ENCODE assay signal across 8 mouse cellular contexts in the genomic region with DNA sequence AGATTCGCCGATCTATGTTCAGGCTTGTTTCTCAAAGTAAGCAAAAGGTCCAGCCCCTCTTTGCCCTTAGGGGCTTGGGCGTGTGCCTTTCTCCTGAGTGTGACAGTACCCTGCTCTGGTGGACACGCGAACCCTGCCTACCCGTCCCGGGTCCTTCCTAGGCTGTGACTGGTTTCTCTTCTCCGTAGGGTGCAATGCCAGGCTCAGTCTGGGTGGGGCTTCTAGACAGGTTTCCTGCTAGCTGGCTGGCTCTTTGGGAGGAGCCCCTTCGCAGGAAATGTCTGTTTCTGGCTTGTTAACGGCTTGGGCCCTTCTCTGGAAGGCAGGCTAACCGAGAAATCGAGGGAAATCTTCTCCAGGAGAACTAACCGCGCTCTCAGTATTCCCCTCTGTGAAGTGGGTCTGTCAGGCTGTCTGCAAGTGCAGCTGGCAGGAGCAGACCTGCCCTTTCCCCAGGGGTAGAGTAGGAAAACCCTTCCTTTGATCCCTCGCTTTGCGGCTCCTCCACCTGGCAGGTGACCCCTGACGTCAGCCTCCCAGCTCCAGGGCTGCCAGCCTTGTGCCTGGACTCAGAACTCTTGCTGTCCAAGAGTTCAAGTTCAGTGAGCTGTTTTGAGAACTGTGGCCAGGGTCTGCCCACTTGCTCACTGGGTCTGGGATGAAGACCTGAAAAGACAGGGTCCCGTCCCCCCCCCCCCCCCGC. TPM values are rescaled to one million over a fixed set of nuclear protein-coding genes. Genes with fewer than 3 reads are reported as not detected.
A peak's percentile ranks its signal among the peaks of the same experiment; 100 is the strongest.
DNase-seq lines count a peak whose midpoint lies in the region; ATAC-seq and TF ChIP-seq lines count a peak whose summit lies in the region.

No protein-coding gene starts in this region.

- no peaks in the 10 kb centered on the region for H3K27me3 ChIP-seq in testis, adult 2 months (ENCODE audit: control insufficient read depth, insufficient read depth, low read length)
- no peaks in the 10 kb centered on the region for H3K27me3 ChIP-seq in heart, adult 2 months (ENCODE audit: control insufficient read depth, insufficient read depth, low read length)
- H3K27me3 ChIP-seq in stomach, postnatal 0 days (ENCODE audit: control insufficient read depth, insufficient read depth, low read length) = no peaks in the 10 kb centered on the region

- H3K79me2 ChIP-seq in heart, adult 2 months (replicated peaks; ENCODE audit: control insufficient read depth, insufficient read depth, low read length) = no peaks in the 10 kb centered on the region

- peak overlapping the region; percentile 76 for H3K4me3 ChIP-seq in testis, adult 2 months (ENCODE audit: control insufficient read depth, low read depth, low read length)
- H3K4me3 ChIP-seq in heart, adult 2 months = peak overlapping the region; percentile 49
- H3K4me3 ChIP-seq in stomach, postnatal 0 days (ENCODE audit: low read depth, low read length) = peak overlapping the region; percentile 53

- no peak for TF ChIP-seq EP300 in heart, adult 2 months (IDR thresholded peaks at IDR 0.05; ENCODE audit: insufficient read depth, low read depth, low read length)
- no peak for TF ChIP-seq EP300 in stomach, postnatal 0 days (optimal IDR thresholded peaks at IDR 0.05)

- H3K4me2 ChIP-seq in stomach, postnatal 0 days (replicated peaks; ENCODE audit: low read depth) = peak overlapping the region; percentile 87

- intact Hi-C loops in heart, adult 2 months (cut with DNase I) = no loop called here

- no peak for TF ChIP-seq POLR2A in testis, adult 2 months (IDR thresholded peaks at IDR 0.05; ENCODE audit: control insufficient read depth, low read depth, low read length)
- peak; percentile 61; the same call in 1 of the 2 replicates for TF ChIP-seq POLR2A in heart, adult 2 months (IDR thresholded peaks at IDR 0.05; ENCODE audit: insufficient read depth, low read depth, low read length)

- H3K4me1 ChIP-seq in testis, adult 2 months (ENCODE audit: control insufficient read depth, insufficient read depth, low read length) = peaks cover 16% of the 10 kb centered on the region
- no peaks in the 10 kb centered on the region; the same call in 1 of the 2 replicates for H3K4me1 ChIP-seq in heart, adult 2 months (ENCODE audit: control insufficient read depth, insufficient read depth, low read length)
- H3K4me1 ChIP-seq in stomach, postnatal 0 days (replicated peaks; ENCODE audit: control insufficient read depth, insufficient read depth) = no peaks in the 10 kb centered on the region; the same call in 1 of the 2 replicates

- no peaks in the 10 kb centered on the region for H3K36me3 ChIP-seq in testis, adult 2 months (ENCODE audit: control insufficient read depth, insufficient read depth, low read length)
- no peaks in the 10 kb centered on the region for H3K36me3 ChIP-seq in heart, adult 2 months (ENCODE audit: control insufficient read depth, insufficient read depth, low read length)
- no peaks in the 10 kb centered on the region for H3K36me3 ChIP-seq in stomach, postnatal 0 days (ENCODE audit: control insufficient read depth, insufficient read depth, low read length)

- H3K9me3 ChIP-seq in stomach, postnatal 0 days (ENCODE audit: control insufficient read depth, low read length) = no peaks in the 10 kb centered on the region

- no peak for TF ChIP-seq CTCF in testis, adult 2 months (IDR thresholded peaks at IDR 0.05; ENCODE audit: control insufficient read depth, insufficient read depth, insufficient replicate concordance, low read depth, low read length)
- no peak for TF ChIP-seq CTCF in heart, adult 2 months (IDR thresholded peaks at IDR 0.05)
- TF ChIP-seq CTCF in stomach, postnatal 0 days (IDR thresholded peaks at IDR 0.05; ENCODE audit: low read depth) = no peak

- 6% methylated on average over 17 of the region's 19 CpGs for WGBS in heart, adult 2 months
- 8% methylated on average over 17 of the region's 19 CpGs for WGBS in stomach, postnatal 0 days

- peak overlapping the region; percentile 64 for H3K9ac ChIP-seq in heart, adult 2 months (ENCODE audit: low read depth, low read length)
- H3K9ac ChIP-seq in stomach, postnatal 0 days (ENCODE audit: low read length) = peak overlapping the region; percentile 56

- no peak overlapping the region for H3K27ac ChIP-seq in testis, adult 2 months (ENCODE audit: control insufficient read depth, insufficient read depth, low read depth, low read length)
- H3K27ac ChIP-seq in heart, adult 2 months = peak overlapping the region; percentile 65
- H3K27ac ChIP-seq in stomach, postnatal 0 days (replicated peaks) = peak overlapping the region; percentile 67

- peak; percentile 33; the same call in 1 of the 2 replicates for ATAC-seq in stomach, postnatal 0 days (ENCODE audit: low FRiP score, low TSS enrichment)

- no peak for DNase-seq in testis, postnatal 10 days (ENCODE audit: low spot score)
- peak; percentile 51 to 57 for DNase-seq in heart, adult 2 months
- peak; percentile 76 for DNase-seq in kidney, adult 9 months
- DNase-seq in lung, postnatal 10 days = peak; percentile 75
- DNase-seq in stomach, postnatal 0 days (ENCODE audit: low spot score) = peak; percentile 55
- no peak for DNase-seq in testis, postnatal 14 days (ENCODE audit: low spot score)
- no peak for DNase-seq in cerebellum, postnatal 4 days (ENCODE audit: low spot score in 2 of 2)

RNA-seq across cellular contexts. Expression of gene Ass1, which starts 0.8 kb away (rescaled TPM):
- 34.6 and 39.8 TPM in 2 replicates for polyA plus RNA-seq in testis, adult 2 months (2012; rRNA removed)
- total RNA-seq in heart, adult 2 months (2021) = 1 to 10 TPM; 5.4 to 6.5 TPM
- polyA plus RNA-seq in heart, adult 2 months (2012; rRNA removed) = 4.9 and 7.0 TPM in 2 replicates
- 34.3 and 35.4 TPM in 2 replicates for polyA plus RNA-seq in stomach, postnatal 0 days (2015; fragmentation: Nextera tagmentation; extraction: Ambion mirVana)

Comparison
In these comparisons a context has a peak if more than half of its experiments do, and no peak if none do; other contexts are left out.
1. DNase-seq: peak in heart, adult 2 months (2 of 2), kidney, adult 9 months (single experiment), lung, postnatal 10 days (single experiment) and stomach, postnatal 0 days (single experiment); none in testis, postnatal 10 days (single experiment), testis, postnatal 14 days (single experiment) and cerebellum, postnatal 4 days (0 of 2).
2. Peak in every context shown above with its lines, with median percentiles within 50 percentile points of each other: H3K4me3 ChIP-seq.